Mouse (Mus musculus): ENCODE measurements around the gene Inpp4b. TPM values are rescaled to one million over a fixed set of nuclear protein-coding genes. Genes with fewer than 3 reads are reported as not detected.

Gene Inpp4b
- polyA plus RNA-seq (2014; fragmentation: Nextera tagmentation; extraction: Ambion mirVana): 4.2 and 4.8 TPM in 2 replicates

DNA sequence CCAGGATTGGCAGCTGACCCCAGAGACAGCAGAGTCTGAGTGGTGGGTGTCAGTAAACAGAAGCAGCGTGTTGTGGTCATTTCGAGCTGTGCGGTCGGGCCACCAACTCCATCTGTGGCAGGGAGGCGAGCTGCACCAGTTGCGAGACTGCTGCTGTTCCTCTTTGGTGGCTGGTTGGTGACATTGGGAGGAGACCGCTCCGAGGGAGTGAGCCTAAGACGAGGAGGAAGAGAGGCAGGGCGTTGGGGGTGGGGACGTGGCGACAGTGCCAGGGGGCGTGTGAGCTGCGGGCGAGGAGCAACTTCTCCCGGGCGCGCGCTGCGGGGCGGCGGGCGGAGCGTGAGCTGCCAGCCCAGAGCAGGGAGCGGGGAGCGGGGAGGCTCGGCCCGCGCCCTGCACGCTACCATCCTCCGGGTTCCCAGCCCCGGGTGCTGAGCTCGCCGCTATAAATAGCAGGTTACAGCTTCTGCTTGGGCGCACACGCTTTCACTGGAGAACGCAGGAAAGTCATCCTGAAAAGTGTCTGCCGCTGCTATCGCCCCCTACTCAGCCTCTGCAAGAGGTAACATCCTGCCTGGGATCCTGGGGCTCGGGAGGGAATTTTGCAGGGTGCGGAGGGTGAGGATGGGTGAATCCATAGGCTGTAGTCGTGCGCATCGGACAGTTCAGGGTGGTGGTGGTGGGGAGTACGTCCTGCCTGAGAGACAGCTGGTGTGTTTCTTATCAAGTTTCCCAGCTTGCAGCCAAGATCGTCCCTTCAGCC, at the start of gene Inpp4b:
Gene Inpp4b (plus strand): TSS at position 321 of the 763 bp plus-strand sequence.
- H3K4me3 ChIP-seq (ENCODE audit: low read depth, low read length): peak within 1 kb of the TSS; percentile 52
- H3K36me3 ChIP-seq (ENCODE audit: control insufficient read depth, insufficient read depth, low read length): no peaks in the 10 kb centered on the region
- DNase-seq (ENCODE audit: low spot score) (peak; percentile 72), ATAC-seq (ENCODE audit: insufficient read depth, low FRiP score, low TSS enrichment) (peak; percentile 75)
- peak within 1 kb of the TSS; percentile 94 for H3K4me2 ChIP-seq (ENCODE audit: low read depth)
- H3K9ac ChIP-seq (ENCODE audit: low read length): peak within 1 kb of the TSS; percentile 45
- no peaks in the 10 kb centered on the region for H3K4me1 ChIP-seq (ENCODE audit: control insufficient read depth, insufficient read depth, low read length)
- under 1% methylated on average over 46 of the region's 46 CpGs for WGBS
- H3K9me3 ChIP-seq (ENCODE audit: control insufficient read depth, low read length): no peaks in the 10 kb centered on the region
- no peak within 1 kb of the TSS for H3K27ac ChIP-seq (ENCODE audit: low read depth, low read length)
- no peaks in the 10 kb centered on the region for H3K27me3 ChIP-seq (ENCODE audit: control insufficient read depth, insufficient read depth, low read length)

DNA sequence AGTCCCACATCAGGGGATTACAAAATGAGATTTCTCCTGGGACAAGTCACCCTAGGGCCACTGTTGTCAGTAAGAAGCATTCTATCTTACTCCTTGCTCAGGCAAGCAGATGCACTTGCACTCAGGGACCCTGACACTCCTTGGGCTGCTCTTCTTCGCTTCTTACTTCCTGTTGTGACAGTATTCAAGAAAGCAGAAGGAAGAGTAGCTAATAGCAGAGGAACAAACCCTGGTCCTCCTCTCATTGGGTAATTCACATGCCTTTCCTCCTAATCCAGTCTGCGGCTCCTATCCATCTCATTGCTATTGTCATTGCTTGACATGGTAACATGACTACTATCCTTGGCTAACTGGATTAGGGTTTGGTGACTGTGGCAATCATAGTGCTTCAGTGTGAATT, 7.1 kb upstream of the Inpp4b start:
- WGBS: 89% methylated on average over 2 of the region's 2 CpGs
- no peak for ATAC-seq (ENCODE audit: insufficient read depth, low FRiP score, low TSS enrichment)
- no peaks in the 10 kb centered on the region for H3K4me1 ChIP-seq (ENCODE audit: control insufficient read depth, insufficient read depth, low read length)
- H3K27me3 ChIP-seq (ENCODE audit: control insufficient read depth, insufficient read depth, low read length): no peaks in the 10 kb centered on the region
- H3K4me3 ChIP-seq (ENCODE audit: low read depth, low read length): no peak overlapping the region
- no peak overlapping the region for H3K9ac ChIP-seq (ENCODE audit: low read length)
- H3K36me3 ChIP-seq (ENCODE audit: control insufficient read depth, insufficient read depth, low read length): no peaks in the 10 kb centered on the region
- H3K4me2 ChIP-seq (ENCODE audit: low read depth): no peak overlapping the region
- H3K9me3 ChIP-seq (ENCODE audit: control insufficient read depth, low read length): no peaks in the 10 kb centered on the region
- H3K27ac ChIP-seq (ENCODE audit: low read depth, low read length): no peak overlapping the region
- no peak for DNase-seq (ENCODE audit: low spot score)

DNA sequence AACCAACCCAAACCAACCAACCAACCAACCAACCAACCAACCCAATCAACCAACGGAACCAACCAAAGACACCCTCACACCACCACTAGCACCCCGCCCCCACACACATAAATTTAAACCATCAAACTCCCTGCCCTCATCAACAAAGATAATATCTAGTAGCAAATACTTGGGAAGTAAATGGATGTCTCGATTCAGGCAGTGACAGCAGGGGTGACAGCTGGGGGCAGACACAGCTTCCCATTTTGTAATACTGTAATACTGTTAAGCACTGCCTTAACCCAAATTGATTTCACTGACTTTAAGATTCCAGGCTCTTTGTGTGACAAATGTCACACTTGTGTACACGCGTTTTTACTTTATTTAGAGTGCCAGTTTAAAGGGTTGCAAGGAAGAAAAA, 1.2 kb upstream of the Inpp4b start:
- Histone ChIP-seq H3K9me3 (ENCODE audit: control insufficient read depth, low read length) (no peaks in the 10 kb centered on the region), H3K36me3 (ENCODE audit: control insufficient read depth, insufficient read depth, low read length) (no peaks in the 10 kb centered on the region), H3K27ac (ENCODE audit: low read depth, low read length) (no peak overlapping the region), H3K9ac (ENCODE audit: low read length) (no peak overlapping the region), H3K4me2 (ENCODE audit: low read depth) (peak overlapping the region; percentile 94), H3K4me1 (ENCODE audit: control insufficient read depth, insufficient read depth, low read length) (no peaks in the 10 kb centered on the region), H3K4me3 (ENCODE audit: low read depth, low read length) (peak overlapping the region; percentile 52; the same call in 1 of the 2 replicates), H3K27me3 (ENCODE audit: control insufficient read depth, insufficient read depth, low read length) (no peaks in the 10 kb centered on the region)
- 49% methylated on average over 5 of the region's 5 CpGs for WGBS
- peak; percentile 11 for DNase-seq (ENCODE audit: low spot score)
- ATAC-seq (ENCODE audit: insufficient read depth, low FRiP score, low TSS enrichment): no peak

DNA sequence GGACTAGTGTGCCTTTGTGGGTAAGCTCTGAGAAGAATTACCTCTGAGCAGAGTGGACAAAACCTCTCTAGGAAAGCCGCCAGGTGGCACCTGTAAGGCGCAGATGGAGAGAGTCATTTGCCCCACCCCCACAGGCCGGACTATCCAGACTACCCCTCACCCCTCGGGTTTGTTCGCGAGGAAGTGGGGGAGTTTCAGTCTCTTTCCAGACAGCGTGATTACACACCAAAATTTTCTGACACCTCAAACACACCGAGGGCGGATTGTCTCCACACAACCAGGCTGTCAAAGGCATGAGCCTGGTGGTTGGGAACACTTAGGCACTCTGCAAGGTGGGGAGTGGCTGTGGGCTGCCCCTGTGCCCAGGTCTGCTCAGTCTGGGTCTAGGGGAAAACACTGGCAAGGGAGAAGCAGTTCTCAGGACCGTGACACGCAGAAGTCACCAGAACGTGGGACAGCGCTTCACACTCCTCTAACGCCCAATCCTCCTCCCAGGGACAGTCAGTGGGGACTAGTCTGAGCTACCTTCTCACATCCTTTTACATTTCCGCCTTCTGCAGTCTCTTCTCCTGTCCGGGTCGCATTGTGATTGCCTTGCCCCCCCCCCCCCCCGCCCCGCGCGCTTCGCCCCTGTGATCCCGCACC, 643 bp upstream of the Inpp4b start:
- ATAC-seq (ENCODE audit: insufficient read depth, low FRiP score, low TSS enrichment) (peak; percentile 80), DNase-seq (ENCODE audit: low spot score) (peak; percentile 66)
- Histone ChIP-seq H3K36me3 (ENCODE audit: control insufficient read depth, insufficient read depth, low read length) (no peaks in the 10 kb centered on the region), H3K4me1 (ENCODE audit: control insufficient read depth, insufficient read depth, low read length) (no peaks in the 10 kb centered on the region), H3K9me3 (ENCODE audit: control insufficient read depth, low read length) (no peaks in the 10 kb centered on the region), H3K4me3 (ENCODE audit: low read depth, low read length) (peak overlapping the region; percentile 52), H3K4me2 (ENCODE audit: low read depth) (peak overlapping the region; percentile 94), H3K9ac (ENCODE audit: low read length) (peak overlapping the region; percentile 45), H3K27me3 (ENCODE audit: control insufficient read depth, insufficient read depth, low read length) (no peaks in the 10 kb centered on the region), H3K27ac (ENCODE audit: low read depth, low read length) (no peak overlapping the region)
- WGBS: under 1% methylated on average over 20 of the region's 23 CpGs

DNA sequence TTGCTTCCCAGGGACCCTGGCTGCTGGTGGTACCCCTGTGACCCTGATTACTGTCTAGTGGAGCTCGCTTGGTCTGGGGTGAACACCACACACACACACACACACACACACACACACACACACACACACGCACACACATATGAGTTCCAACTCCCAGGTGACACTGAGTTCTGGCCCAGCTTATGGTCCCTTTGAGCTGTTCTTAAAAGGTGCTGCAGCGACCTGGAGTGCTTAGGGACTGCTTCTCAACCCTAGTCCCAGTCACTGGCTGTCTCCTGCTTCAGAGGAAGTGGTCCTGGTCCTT, 595 bp downstream of the Inpp4b start:
- ATAC-seq (ENCODE audit: insufficient read depth, low FRiP score, low TSS enrichment): no peak
- no peaks in the 10 kb centered on the region for H3K4me1 ChIP-seq (ENCODE audit: control insufficient read depth, insufficient read depth, low read length)
- H3K4me3 ChIP-seq (ENCODE audit: low read depth, low read length): peak overlapping the region; percentile 52; the same call in 1 of the 2 replicates
- no peaks in the 10 kb centered on the region for H3K36me3 ChIP-seq (ENCODE audit: control insufficient read depth, insufficient read depth, low read length)
- no peaks in the 10 kb centered on the region for H3K9me3 ChIP-seq (ENCODE audit: control insufficient read depth, low read length)
- H3K27ac ChIP-seq (ENCODE audit: low read depth, low read length): no peak overlapping the region
- no peak overlapping the region; the same call in 1 of the 2 replicates for H3K9ac ChIP-seq (ENCODE audit: low read length)
- WGBS: 15% methylated on average over 3 of the region's 3 CpGs
- no peaks in the 10 kb centered on the region for H3K27me3 ChIP-seq (ENCODE audit: control insufficient read depth, insufficient read depth, low read length)
- DNase-seq (ENCODE audit: low spot score): no peak
- H3K4me2 ChIP-seq (ENCODE audit: low read depth): peak overlapping the region; percentile 94

DNA sequence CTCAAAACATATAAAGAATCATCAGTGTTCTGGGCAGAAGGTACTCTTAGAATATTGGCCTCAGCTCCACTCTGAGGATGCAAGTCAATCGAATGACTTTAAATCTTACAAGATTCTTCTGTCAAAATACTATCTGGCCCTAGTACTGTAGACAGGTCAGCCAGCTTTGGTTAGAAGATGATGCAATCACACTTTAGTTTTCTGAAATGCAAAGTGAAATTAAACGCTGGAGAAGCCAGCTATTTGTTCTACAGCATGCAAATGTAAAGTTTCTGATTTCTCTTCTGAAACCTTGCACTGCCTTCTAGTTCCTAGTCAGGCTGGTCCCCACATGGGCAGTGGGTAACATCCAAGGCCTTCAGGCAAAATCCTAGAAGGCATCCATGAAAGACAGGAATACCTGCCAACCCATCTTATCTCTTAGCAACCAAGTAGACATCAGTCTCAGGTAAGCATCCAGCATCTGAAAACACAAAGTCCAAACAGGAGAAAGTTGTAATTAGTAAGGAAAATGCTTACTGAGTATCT, 2.9 kb downstream of the Inpp4b start:
- DNase-seq (ENCODE audit: low spot score): no peak
- Histone ChIP-seq H3K4me1 (ENCODE audit: control insufficient read depth, insufficient read depth, low read length) (no peaks in the 10 kb centered on the region), H3K4me3 (ENCODE audit: low read depth, low read length) (no peak overlapping the region), H3K4me2 (ENCODE audit: low read depth) (no peak overlapping the region), H3K27me3 (ENCODE audit: control insufficient read depth, insufficient read depth, low read length) (no peaks in the 10 kb centered on the region), H3K9me3 (ENCODE audit: control insufficient read depth, low read length) (no peaks in the 10 kb centered on the region), H3K27ac (ENCODE audit: low read depth, low read length) (no peak overlapping the region), H3K36me3 (ENCODE audit: control insufficient read depth, insufficient read depth, low read length) (no peaks in the 10 kb centered on the region), H3K9ac (ENCODE audit: low read length) (no peak overlapping the region)
- 88% methylated on average over 2 of the region's 2 CpGs for WGBS
- ATAC-seq (ENCODE audit: insufficient read depth, low FRiP score, low TSS enrichment): no peak

DNA sequence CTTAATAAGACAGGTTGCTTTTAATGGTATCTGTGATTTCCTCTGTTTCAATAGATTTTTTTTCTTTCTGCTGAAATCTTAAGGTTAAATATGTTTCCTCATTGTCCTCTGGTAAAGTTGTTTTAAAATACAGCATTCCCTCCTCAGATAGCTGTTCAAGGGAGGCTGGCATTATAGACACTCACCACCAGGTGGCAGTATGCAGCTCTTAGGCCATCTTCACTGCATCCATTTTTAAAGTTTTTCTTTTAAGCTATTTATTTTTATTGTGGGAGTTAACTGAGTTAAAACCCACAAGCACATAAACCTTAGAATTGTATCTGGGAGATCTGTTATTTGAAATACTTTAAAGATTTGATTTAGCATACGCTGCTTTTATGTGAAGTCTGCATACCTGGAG, 7.1 kb downstream of the Inpp4b start:
- Histone ChIP-seq H3K4me3 (ENCODE audit: low read depth, low read length) (no peak overlapping the region), H3K27me3 (ENCODE audit: control insufficient read depth, insufficient read depth, low read length) (no peaks in the 10 kb centered on the region), H3K4me1 (ENCODE audit: control insufficient read depth, insufficient read depth, low read length) (no peaks in the 10 kb centered on the region), H3K9me3 (ENCODE audit: control insufficient read depth, low read length) (no peaks in the 10 kb centered on the region), H3K27ac (ENCODE audit: low read depth, low read length) (no peak overlapping the region), H3K9ac (ENCODE audit: low read length) (no peak overlapping the region), H3K36me3 (ENCODE audit: control insufficient read depth, insufficient read depth, low read length) (no peaks in the 10 kb centered on the region), H3K4me2 (ENCODE audit: low read depth) (no peak overlapping the region)
- ATAC-seq (ENCODE audit: insufficient read depth, low FRiP score, low TSS enrichment) (no peak), DNase-seq (ENCODE audit: low spot score) (peak; percentile 51)
- WGBS: 89% methylated on average over 1 of the region's 1 CpGs

DNA sequence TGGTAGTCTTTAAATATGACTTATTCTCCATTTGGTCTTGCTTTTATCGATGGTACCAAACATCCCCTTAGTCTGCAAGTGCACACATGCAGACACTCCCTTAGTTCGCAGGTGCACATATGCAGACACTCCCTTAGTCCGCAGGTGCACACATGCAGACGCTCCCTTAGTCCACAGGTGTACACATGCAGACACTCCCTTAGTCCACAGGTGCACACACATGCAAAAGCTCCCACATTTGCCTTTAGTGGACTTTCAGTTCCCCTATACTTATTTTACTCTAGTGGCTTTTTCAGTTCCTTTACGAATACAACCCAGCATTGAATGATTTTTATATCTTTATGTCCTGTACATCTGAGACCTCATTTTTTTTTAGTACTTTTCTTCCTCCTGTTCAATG, 11.1 kb downstream of the Inpp4b start:
- Histone ChIP-seq H3K9me3 (ENCODE audit: control insufficient read depth, low read length) (no peaks in the 10 kb centered on the region), H3K9ac (ENCODE audit: low read length) (no peak overlapping the region), H3K4me3 (ENCODE audit: low read depth, low read length) (no peak overlapping the region), H3K4me2 (ENCODE audit: low read depth) (no peak overlapping the region), H3K27ac (ENCODE audit: low read depth, low read length) (no peak overlapping the region), H3K4me1 (ENCODE audit: control insufficient read depth, insufficient read depth, low read length) (no peaks in the 10 kb centered on the region), H3K27me3 (ENCODE audit: control insufficient read depth, insufficient read depth, low read length) (no peaks in the 10 kb centered on the region), H3K36me3 (ENCODE audit: control insufficient read depth, insufficient read depth, low read length) (no peaks in the 10 kb centered on the region)
- ATAC-seq (ENCODE audit: insufficient read depth, low FRiP score, low TSS enrichment) (no peak), DNase-seq (ENCODE audit: low spot score) (no peak)
- 92% methylated on average over 5 of the region's 5 CpGs for WGBS

DNA sequence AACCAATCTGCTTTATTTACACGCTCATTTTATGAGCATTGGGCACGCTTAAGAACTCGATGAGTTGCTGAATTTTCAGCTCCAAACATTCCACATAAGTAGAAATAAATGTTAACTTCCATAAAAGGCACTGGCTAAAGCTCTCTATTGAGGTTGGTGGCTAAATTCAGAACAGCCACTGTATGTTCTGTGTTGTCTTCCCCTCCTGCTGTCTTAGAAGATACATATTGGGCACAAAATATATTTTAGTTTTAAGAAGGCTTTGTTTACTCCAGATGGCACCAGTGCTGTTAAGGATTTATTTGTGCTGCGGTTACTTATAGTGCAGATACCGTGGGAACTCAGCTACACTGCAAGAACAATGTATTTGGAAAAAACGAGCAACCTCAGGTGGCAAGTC, 15.8 kb downstream of the Inpp4b start:
- no peak overlapping the region for H3K4me3 ChIP-seq (ENCODE audit: low read depth, low read length)
- no peak overlapping the region for H3K4me2 ChIP-seq (ENCODE audit: low read depth)
- no peak overlapping the region for H3K9ac ChIP-seq (ENCODE audit: low read length)
- no peaks in the 10 kb centered on the region for H3K4me1 ChIP-seq (ENCODE audit: control insufficient read depth, insufficient read depth, low read length)
- H3K27me3 ChIP-seq (ENCODE audit: control insufficient read depth, insufficient read depth, low read length): no peaks in the 10 kb centered on the region
- no peaks in the 10 kb centered on the region for H3K9me3 ChIP-seq (ENCODE audit: control insufficient read depth, low read length)
- H3K36me3 ChIP-seq (ENCODE audit: control insufficient read depth, insufficient read depth, low read length): no peaks in the 10 kb centered on the region
- H3K27ac ChIP-seq (ENCODE audit: low read depth, low read length): no peak overlapping the region
- no peak for ATAC-seq (ENCODE audit: insufficient read depth, low FRiP score, low TSS enrichment)
- WGBS: 88% methylated on average over 6 of the region's 6 CpGs
- DNase-seq (ENCODE audit: low spot score): no peak

Data from neural tube, embryonic 11.5 days (tissue).